Mouse (Mus musculus) spleen, adult 2 months (tissue): ENCODE results near the gene Gpr176.

Experiments
- CTCF ChIP-seq: fragments of 200-500 bp; IDR thresholded peaks from 2 replicates; pipeline ENCODE4 v1.5.1; 2011; ENCODE audit warnings: mild to moderate bottlenecking, inconsistent platforms; ENCODE audit not compliant: insufficient read depth, insufficient read length, insufficient replicate concordance; ENCODE audit errors: extremely low read depth
- POLR2A ChIP-seq: fragments of 200-500 bp; IDR thresholded peaks from 2 replicates; pipeline ENCODE4 v1.6.1; 2011; ENCODE audit warnings: low read depth, low read length, inconsistent platforms

- no peak for TF ChIP-seq POLR2A
- no peak for TF ChIP-seq CTCF
Observed at GRCm38 (mm10) chr2:118406811-118407210, 33.6 kb upstream of the Gpr176 start.
